Mouse (Mus musculus): ENCODE data around the gene Usp49. TPM values are rescaled to one million over a fixed set of nuclear protein-coding genes. Genes with fewer than 3 reads are reported as not detected.

Usp49 gene
- polyA plus RNA-seq, 1 experiment, result 20.6 TPM

- no peak for TF ChIP-seq GATA1 (IDR thresholded peaks at IDR 0.05; ENCODE audit: low read length)
Observed at GRCm38 (mm10) chr17:47694503-47695336, 64.2 kb downstream of the Usp49 start, which contains the start of gene Prickle4. Prickle4 (minus strand) TSS chr17:47694736.

GRCm38 (mm10) chr17:47695337-47695710 lies 64.8 kb downstream of the Usp49 start:
- TF ChIP-seq GATA1 (IDR thresholded peaks at IDR 0.05; ENCODE audit: low read length), result no peak

GRCm38 (mm10) chr17:47698156-47698555 lies 67.7 kb downstream of the Usp49 start:
- TF ChIP-seq GATA1 (IDR thresholded peaks at IDR 0.05; ENCODE audit: low read length), result no peak

GRCm38 (mm10) chr17:47699055-47699454 lies 68.6 kb downstream of the Usp49 start:
- TF ChIP-seq GATA1 (IDR thresholded peaks at IDR 0.05; ENCODE audit: low read length), result no peak

GRCm38 (mm10) chr17:47701793-47702192 lies 71.3 kb downstream of the Usp49 start:
- no peak for TF ChIP-seq GATA1 (IDR thresholded peaks at IDR 0.05; ENCODE audit: low read length)

- no peak for TF ChIP-seq GATA1 (IDR thresholded peaks at IDR 0.05; ENCODE audit: low read length)
Observed at GRCm38 (mm10) chr17:47702548-47703345, 72.3 kb downstream of the Usp49 start.

- TF ChIP-seq GATA1 (IDR thresholded peaks at IDR 0.05; ENCODE audit: low read length), result no peak
Observed at GRCm38 (mm10) chr17:47703556-47703955, 73.1 kb downstream of the Usp49 start.

GRCm38 (mm10) chr17:47704692-47705091 lies 74.2 kb downstream of the Usp49 start:
- no peak for TF ChIP-seq GATA1 (IDR thresholded peaks at IDR 0.05; ENCODE audit: low read length)

- no peak for TF ChIP-seq GATA1 (IDR thresholded peaks at IDR 0.05; ENCODE audit: low read length)
Observed at GRCm38 (mm10) chr17:47706196-47706595, 75.7 kb downstream of the Usp49 start.

GRCm38 (mm10) chr17:47707961-47708360 lies 77.5 kb downstream of the Usp49 start:
- no peak for TF ChIP-seq GATA1 (IDR thresholded peaks at IDR 0.05; ENCODE audit: low read length)

GRCm38 (mm10) chr17:47708972-47709371 lies 78.5 kb downstream of the Usp49 start:
- TF ChIP-seq GATA1 (IDR thresholded peaks at IDR 0.05; ENCODE audit: low read length), result no peak

- no peak for TF ChIP-seq GATA1 (IDR thresholded peaks at IDR 0.05; ENCODE audit: low read length)
Observed at GRCm38 (mm10) chr17:47710036-47710435, 79.5 kb downstream of the Usp49 start.

- TF ChIP-seq GATA1 (IDR thresholded peaks at IDR 0.05; ENCODE audit: low read length), result no peak
Observed at GRCm38 (mm10) chr17:47711883-47712282, 81.4 kb downstream of the Usp49 start.

- TF ChIP-seq GATA1 (IDR thresholded peaks at IDR 0.05; ENCODE audit: low read length), result no peak
Observed at GRCm38 (mm10) chr17:47712889-47713571, 82.5 kb downstream of the Usp49 start.

GRCm38 (mm10) chr17:47715037-47715436 lies 84.5 kb downstream of the Usp49 start:
- TF ChIP-seq GATA1 (IDR thresholded peaks at IDR 0.05; ENCODE audit: low read length), result no peak

- TF ChIP-seq GATA1 (IDR thresholded peaks at IDR 0.05; ENCODE audit: low read length), result peak; percentile 35
Observed at GRCm38 (mm10) chr17:47721183-47721582, 90.7 kb downstream of the Usp49 start.
